Mouse (Mus musculus): ENCODE data around the gene Olfr154.
"Not testable (repeated sequence)": the region's sequence is repeated elsewhere in the genome, so short reads cannot be mapped to it uniquely, and the experiment has no call there.

The Olfr154 gene

DNA sequence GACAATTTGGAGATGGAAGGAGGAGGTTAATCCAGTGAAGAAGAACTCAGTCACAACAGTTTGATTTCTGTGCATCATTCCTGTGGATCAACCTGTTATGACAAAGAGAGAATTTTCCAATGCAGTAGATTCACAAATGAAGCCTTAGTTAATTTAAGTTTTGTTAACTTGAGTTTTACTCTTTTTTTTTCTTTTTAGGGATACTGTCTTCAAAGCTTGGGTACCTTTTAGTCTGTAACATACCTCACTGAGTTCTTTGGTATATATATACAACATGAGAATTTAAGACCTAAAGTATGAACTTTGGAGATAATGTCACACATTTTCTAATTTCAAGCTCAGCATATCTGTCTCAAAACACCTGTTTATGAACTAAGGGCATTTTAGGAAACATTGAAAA, at the start of gene Olfr154:
TSS of gene Olfr154 (minus strand) at position 101 of the 400 bp plus-strand sequence.
- not testable (repeated sequence) for DNase-seq

DNA sequence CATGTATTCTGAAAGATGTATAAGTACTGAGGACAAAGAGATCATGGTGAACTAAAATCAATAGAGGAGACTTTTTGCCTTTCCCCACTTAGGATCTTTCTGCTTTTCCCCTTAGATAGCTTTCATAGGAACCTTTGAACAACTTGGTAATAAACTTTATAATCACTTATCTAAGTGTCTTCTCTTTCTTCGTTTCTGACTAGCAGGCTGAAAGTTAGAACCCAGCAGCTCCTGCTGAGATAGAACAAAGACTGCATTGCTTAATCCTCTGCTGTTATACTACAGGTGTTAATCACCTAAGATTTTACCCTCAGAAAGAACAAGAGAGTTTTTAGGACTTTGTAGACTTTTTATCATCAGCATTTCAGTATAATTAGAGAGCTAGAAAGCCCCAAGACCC, 46.9 kb upstream of the Olfr154 start:
- no peak for DNase-seq

DNA sequence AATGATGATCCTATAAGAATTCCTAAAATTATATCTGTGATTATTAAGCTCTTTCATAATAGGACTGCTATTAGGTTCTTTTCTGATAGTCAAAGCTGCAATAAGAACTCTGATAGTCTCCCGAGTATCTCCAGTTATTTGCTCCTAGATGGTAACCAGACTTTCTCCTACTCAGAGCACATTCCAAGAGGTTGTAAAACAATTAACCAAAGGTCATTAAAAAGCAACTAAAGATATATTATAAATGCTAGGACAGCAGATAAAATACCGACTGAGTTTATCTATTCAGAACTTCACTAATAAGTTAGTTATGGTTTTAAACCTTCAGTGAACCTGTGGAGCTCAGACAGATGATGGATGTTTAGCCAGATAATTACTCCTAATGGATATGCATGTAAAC, 46.4 kb upstream of the Olfr154 start:
- DNase-seq = not testable (repeated sequence)

DNA sequence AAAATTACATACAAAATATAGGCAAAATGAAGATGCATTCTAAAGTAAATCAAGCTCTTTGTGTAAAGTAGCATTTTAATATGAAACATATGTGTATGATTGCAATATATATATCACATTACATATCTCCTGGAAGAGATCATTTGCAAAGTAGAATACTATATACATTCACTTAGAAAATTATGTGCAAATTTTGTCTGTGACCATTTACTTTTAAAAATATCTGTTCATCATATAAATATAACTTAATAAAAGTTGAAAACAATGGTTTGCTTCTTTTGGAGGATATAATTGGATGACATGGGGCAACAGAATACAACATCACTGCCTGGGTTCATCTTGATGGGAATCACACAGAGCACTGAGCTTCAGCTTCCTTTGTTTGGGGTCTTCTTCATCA, 24.9 kb upstream of the Olfr154 start, which contains the start of gene Olfr1008:
TSS of gene Olfr1008 (plus strand) at position 301 of the 400 bp plus-strand sequence.
- DNase-seq = no peak

DNA sequence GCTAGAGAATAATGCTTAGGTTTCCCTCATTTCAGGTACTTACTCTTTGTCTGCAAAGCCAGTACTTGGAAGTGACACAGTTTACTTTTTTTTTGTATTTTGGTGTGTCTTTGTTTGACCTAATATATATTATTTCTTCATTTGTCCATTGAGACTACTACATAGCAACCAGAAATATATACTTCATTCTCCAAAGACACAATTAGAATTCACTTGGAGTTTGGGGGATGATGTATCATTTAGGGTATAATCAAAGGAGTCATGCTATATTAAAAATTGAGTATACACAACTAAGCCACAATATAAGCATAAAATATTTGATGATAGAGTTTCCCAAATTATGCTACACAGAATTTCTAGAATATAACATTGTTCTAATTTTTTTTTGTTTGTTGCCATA, 14.4 kb upstream of the Olfr154 start, which contains the start of gene Olfr1006:
TSS of gene Olfr1006 (minus strand) at position 101 of the 400 bp plus-strand sequence.
- no peak for DNase-seq

DNA sequence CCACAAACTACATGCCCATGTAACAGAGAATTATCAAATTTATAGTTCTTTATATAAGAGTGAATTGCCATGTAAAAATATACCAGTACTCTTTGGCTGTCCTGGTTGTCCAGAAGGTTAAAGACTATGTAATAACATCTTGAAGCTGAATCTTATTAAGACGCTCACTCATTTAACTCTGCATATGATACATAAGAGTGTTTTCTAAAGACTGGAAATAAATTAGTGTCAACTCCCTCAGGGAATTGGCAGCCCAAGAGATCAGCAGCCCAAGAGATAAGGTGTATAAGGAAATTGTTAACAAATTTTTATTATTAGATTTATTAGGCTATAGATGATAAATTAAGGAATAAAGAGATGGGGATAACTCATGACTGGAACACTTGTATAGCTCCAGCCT, 13.7 kb downstream of the Olfr154 start, which contains the start of gene Olfr1002:
TSS of gene Olfr1002 (minus strand) at position 101 of the 400 bp plus-strand sequence.
- no peak for DNase-seq
